Mouse (Mus musculus): ENCODE results near the gene Hist1h4k.
"Not testable (repeated sequence)": the region's sequence is repeated elsewhere in the genome, so short reads cannot be mapped to it uniquely, and the experiment has no call there.

DNA sequence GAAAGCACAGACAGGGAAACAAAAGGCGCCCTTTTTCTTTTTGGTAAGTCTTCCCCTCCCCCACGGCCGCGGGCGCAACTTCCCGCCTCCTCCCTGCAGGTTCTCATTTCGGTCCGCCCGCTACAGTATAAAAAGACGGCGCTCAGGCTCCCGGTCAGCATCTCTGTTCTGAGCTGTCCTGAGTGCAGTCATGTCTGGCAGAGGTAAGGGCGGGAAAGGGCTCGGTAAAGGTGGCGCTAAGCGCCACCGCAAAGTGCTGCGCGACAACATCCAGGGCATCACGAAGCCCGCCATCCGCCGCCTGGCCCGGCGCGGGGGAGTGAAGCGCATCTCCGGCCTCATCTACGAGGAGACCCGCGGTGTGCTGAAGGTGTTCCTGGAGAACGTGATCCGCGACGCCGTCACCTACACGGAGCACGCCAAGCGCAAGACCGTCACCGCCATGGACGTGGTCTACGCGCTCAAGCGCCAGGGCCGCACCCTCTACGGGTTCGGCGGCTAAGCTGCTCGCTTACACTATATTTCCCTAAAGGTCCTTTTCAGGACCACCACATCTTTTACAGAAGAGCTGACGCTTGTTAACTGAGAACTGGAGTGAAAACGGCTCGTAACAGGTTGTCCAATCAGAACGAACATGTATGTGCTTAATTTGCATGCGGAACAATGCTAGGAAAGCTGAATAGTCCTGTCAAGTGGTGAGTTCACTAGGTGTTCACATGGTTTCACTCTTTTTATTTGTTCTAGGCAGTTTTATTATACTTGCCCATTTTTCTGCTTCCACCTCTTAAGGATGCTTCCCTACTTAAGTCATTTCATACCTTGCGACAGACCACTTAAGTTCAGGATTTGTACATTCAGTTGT lies 15.2 kb downstream of the Hist1h4k start, which contains the start of gene Hist1h4j:
- not testable (repeated sequence) for TF ChIP-seq CTCF (IDR thresholded peaks at IDR 0.05; ENCODE audit: borderline replicate concordance, extremely low read depth, insufficient read depth, insufficient read length)
- TF ChIP-seq POLR2A (IDR thresholded peaks at IDR 0.05; ENCODE audit: borderline replicate concordance, extremely low read depth, insufficient read depth, insufficient read length, poor library complexity, severe bottlenecking), result peak; percentile 20; the same call in 1 of the 2 replicates
